ENCODE assay signal across 19 mouse cellular contexts in genomic region chr4:108768527-108768926, GRCm38 (mm10). TPM values are rescaled to one million over a fixed set of nuclear protein-coding genes. Genes with fewer than 3 reads are reported as not detected.
A peak's percentile ranks its signal among the peaks of the same experiment; 100 is the strongest.
DNase-seq lines count a peak whose midpoint lies in the region; ATAC-seq and TF ChIP-seq lines count a peak whose summit lies in the region.
"Had no signal": no experiment of that assay in that cellular context is flagged by ENCODE, and none has a peak within 500 bp of the region (broad histone marks: within the 10 kb centered on the region; RNA-seq: fewer than 3 reads in every experiment).

No protein-coding gene starts in this region.

- no peak for TF ChIP-seq CTCF in gastrocnemius, adult 2 months (IDR thresholded peaks at IDR 0.05)

- no peak overlapping the region for H3K9ac ChIP-seq in kidney, embryonic 15.5 days
- no peak overlapping the region for H3K9ac ChIP-seq in hindbrain, embryonic 12.5 days
- H3K9ac ChIP-seq: forebrain, embryonic 15.5 days; heart, embryonic 13.5 days; hindbrain, embryonic 13.5 days had no signal

- no peak for DNase-seq in gastrocnemius, adult 2 months
- DNase-seq in gastrocnemius, postnatal 4 days (ENCODE audit: low spot score in 2 of 2) = no peak
- no peak for DNase-seq in kidney, adult 8-10 months
- DNase-seq in right cerebral cortex, adult 2 months (ENCODE audit: low spot score in 2 of 2) = no peak
- DNase-seq: adrenal gland, postnatal 10 days; cerebellum, adult 18-20 months; cerebellum, adult 9-11 months; cerebellum, postnatal 36 days; gastrocnemius, postnatal 10 days; heart, postnatal 36 days had no signal

- no peaks in the 10 kb centered on the region for H3K27me3 ChIP-seq in kidney, embryonic 15.5 days
- H3K27me3 ChIP-seq in hindbrain, embryonic 12.5 days = no peaks in the 10 kb centered on the region
- H3K27me3 ChIP-seq: forebrain, embryonic 15.5 days; heart, embryonic 13.5 days; hindbrain, embryonic 13.5 days had no signal

- 0 out of 2 replicates have a peak, but pooled peaks cover 2% of the 10 kb centered on the region for H3K4me1 ChIP-seq in kidney, embryonic 15.5 days
- no peaks in the 10 kb centered on the region for H3K4me1 ChIP-seq in hindbrain, embryonic 12.5 days
- H3K4me1 ChIP-seq: forebrain, embryonic 15.5 days; hindbrain, embryonic 13.5 days had no signal

- no peak overlapping the region for H3K4me2 ChIP-seq in kidney, embryonic 15.5 days
- no peak overlapping the region for H3K4me2 ChIP-seq in hindbrain, embryonic 12.5 days (replicated peaks)
- H3K4me2 ChIP-seq: forebrain, embryonic 15.5 days; heart, embryonic 13.5 days; hindbrain, embryonic 13.5 days had no signal

- peak; percentile 67; the same call in 1 of the 2 replicates for ATAC-seq in kidney, embryonic 15.5 days (replicated peaks; ENCODE audit: low FRiP score)
- peak; percentile 42 for ATAC-seq in megakaryocyte progenitor cell, adult 5-6 weeks (replicated peaks; ENCODE audit: poor library complexity)
- no peak for ATAC-seq in hindbrain, embryonic 12.5 days (ENCODE audit: low FRiP score)
- ATAC-seq: forebrain, embryonic 15.5 days had no signal

- peak overlapping the region; percentile 90 for H3K27ac ChIP-seq in gastrocnemius, adult 2 months
- peak overlapping the region; percentile 9; the same call in 1 of the 2 replicates for H3K27ac ChIP-seq in kidney, embryonic 15.5 days
- H3K27ac ChIP-seq in hindbrain, embryonic 12.5 days = no peak overlapping the region
- H3K27ac ChIP-seq: forebrain, embryonic 15.5 days; heart, embryonic 13.5 days; hindbrain, embryonic 13.5 days had no signal

- intact Hi-C loops in gastrocnemius, adult 2 months (cut with DNase I) = loop anchor here (5.0 kb wide), 1 partner anchor 36 kb away; no protein-coding TSS in a partner anchor

- no peaks in the 10 kb centered on the region for H3K36me3 ChIP-seq in kidney, embryonic 15.5 days
- no peaks in the 10 kb centered on the region for H3K36me3 ChIP-seq in hindbrain, embryonic 12.5 days
- H3K36me3 ChIP-seq: forebrain, embryonic 15.5 days; heart, embryonic 13.5 days; hindbrain, embryonic 13.5 days had no signal

- no peaks in the 10 kb centered on the region for H3K9me3 ChIP-seq in kidney, embryonic 15.5 days (replicated peaks)
- no peaks in the 10 kb centered on the region for H3K9me3 ChIP-seq in hindbrain, embryonic 12.5 days (replicated peaks)
- H3K9me3 ChIP-seq: forebrain, embryonic 15.5 days; heart, embryonic 13.5 days; hindbrain, embryonic 13.5 days had no signal

- peak overlapping the region; percentile 53 for H3K4me3 ChIP-seq in gastrocnemius, adult 2 months
- H3K4me3 ChIP-seq in kidney, embryonic 15.5 days (replicated peaks) = no peak overlapping the region
- no peak overlapping the region for H3K4me3 ChIP-seq in hindbrain, embryonic 12.5 days
- H3K4me3 ChIP-seq: forebrain, embryonic 15.5 days; heart, embryonic 13.5 days; hindbrain, embryonic 13.5 days had no signal

RNA-seq across cellular contexts. Expression of gene Zfyve9, which starts 12.1 kb away (rescaled TPM):
- 10 to 100 TPM; 50.1 to 60.8 TPM for total RNA-seq in gastrocnemius, adult 2 months (2021)
- 10 to 100 TPM; 24.5 to 26.5 TPM for total RNA-seq in gastrocnemius, postnatal 4 days (2021)
- polyA plus RNA-seq in kidney, embryonic 15.5 days (2015; fragmentation: Nextera tagmentation; extraction: Ambion mirVana) = 4.7 and 6.1 TPM in 2 replicates
- 0.15 and 0.90 TPM in 2 replicates for total RNA-seq in megakaryocyte progenitor cell, adult 5-6 weeks (2015)
- total RNA-seq in megakaryocyte progenitor cell, adult 5-6 weeks (2017) = 0.33 and 0.41 TPM in 2 replicates
- polyA plus RNA-seq in hindbrain, embryonic 12.5 days (2016; fragmentation: Nextera tagmentation; extraction: Ambion mirVana) = 6.0 and 6.4 TPM in 2 replicates
- total RNA-seq: MEL had no signal

RNA-seq across cellular contexts. Expression of gene 3110021N24Rik, which starts 49.1 kb away (rescaled TPM):
- under 1 TPM; 0.79 to 0.86 TPM for total RNA-seq in gastrocnemius, adult 2 months (2021)
- under 1 TPM; 0.73 to 0.93 TPM for total RNA-seq in gastrocnemius, postnatal 4 days (2021)
- polyA plus RNA-seq in kidney, embryonic 15.5 days (2015; fragmentation: Nextera tagmentation; extraction: Ambion mirVana) = 1.2 and 1.4 TPM in 2 replicates
- not detected in 2 replicates for total RNA-seq in megakaryocyte progenitor cell, adult 5-6 weeks (2015)
- not detected in 2 replicates for total RNA-seq in megakaryocyte progenitor cell, adult 5-6 weeks (2017)
- 1.6 and 2.4 TPM in 2 replicates for polyA plus RNA-seq in hindbrain, embryonic 12.5 days (2016; fragmentation: Nextera tagmentation; extraction: Ambion mirVana)
- total RNA-seq: MEL had no signal
- polyA plus RNA-seq: C2C12; gonadal fat pad, adult 2 months had no signal

Comparison
In these comparisons a context has a peak if more than half of its experiments do, and no peak if none do; other contexts are left out.
1. RNA of gene Zfyve9, which starts 12.1 kb away (total RNA-seq): 50.1 to 60.8 TPM in gastrocnemius, adult 2 months and 24.5 to 26.5 TPM in gastrocnemius, postnatal 4 days; 0.15 to 0.90 TPM in megakaryocyte progenitor cell, adult 5-6 weeks; every median in the first group is over 10 times any median in the second.